ENCODE assay signal across 13 mouse cellular contexts in the genomic region with DNA sequence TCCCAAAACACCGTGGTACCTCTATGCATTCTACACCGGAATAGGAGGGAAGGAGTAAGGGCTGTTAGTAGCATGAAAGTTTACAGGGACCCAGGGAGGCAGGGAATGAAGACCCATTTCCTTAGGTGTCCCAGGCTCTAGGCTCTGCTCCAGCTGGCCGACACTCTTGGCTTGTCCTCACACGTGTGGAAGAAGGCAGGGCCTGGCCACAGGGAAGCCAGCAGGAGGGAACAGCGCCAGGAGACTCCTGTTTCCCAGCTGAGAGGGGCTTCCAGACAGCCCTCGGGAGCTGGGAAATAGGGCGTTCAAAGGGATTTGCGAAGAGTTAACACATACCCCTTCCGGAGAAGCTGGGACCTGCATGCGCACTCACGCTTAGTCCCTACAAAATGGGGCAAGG. TPM values are rescaled to one million over a fixed set of nuclear protein-coding genes. Genes with fewer than 3 reads are reported as not detected.
DNase-seq lines count a peak whose midpoint lies in the region; ATAC-seq and TF ChIP-seq lines count a peak whose summit lies in the region.
"Had no signal": no experiment of that assay in that cellular context is flagged by ENCODE, and none has a peak within 500 bp of the region (broad histone marks: within the 10 kb centered on the region; RNA-seq: fewer than 3 reads in every experiment).

No protein-coding gene starts in this region.

- H3K9ac ChIP-seq in embryonic facial prominence, embryonic 14.5 days (ENCODE audit: low read depth, low read length) = no peak overlapping the region
- H3K9ac ChIP-seq in midbrain, postnatal 0 days (replicated peaks; ENCODE audit: low read length, poor library complexity, severe bottlenecking) = no peak overlapping the region
- no peak overlapping the region for H3K9ac ChIP-seq in midbrain, embryonic 13.5 days (replicated peaks)
- H3K9ac ChIP-seq in limb, embryonic 15.5 days = no peak overlapping the region
- H3K9ac ChIP-seq: hindbrain, embryonic 13.5 days; liver, embryonic 13.5 days had no signal

- 38% methylated on average over 11 of the region's 11 CpGs for WGBS in embryonic facial prominence, embryonic 14.5 days
- WGBS in embryonic facial prominence, embryonic 10.5 days = 57% methylated on average over 11 of the region's 11 CpGs
- WGBS in midbrain, postnatal 0 days = 45% methylated on average over 11 of the region's 11 CpGs
- 55% methylated on average over 11 of the region's 11 CpGs for WGBS in midbrain, embryonic 13.5 days
- WGBS in limb, embryonic 15.5 days = 27% methylated on average over 11 of the region's 11 CpGs

- H3K36me3 ChIP-seq in embryonic facial prominence, embryonic 14.5 days (ENCODE audit: control insufficient read depth, insufficient read depth, low read length) = no peaks in the 10 kb centered on the region
- no peaks in the 10 kb centered on the region for H3K36me3 ChIP-seq in embryonic facial prominence, embryonic 10.5 days (replicated peaks)
- H3K36me3 ChIP-seq in midbrain, postnatal 0 days (ENCODE audit: insufficient read depth, low read length) = no peaks in the 10 kb centered on the region
- H3K36me3 ChIP-seq in midbrain, embryonic 13.5 days = no peaks in the 10 kb centered on the region
- no peaks in the 10 kb centered on the region for H3K36me3 ChIP-seq in limb, embryonic 15.5 days
- H3K36me3 ChIP-seq: hindbrain, embryonic 13.5 days; liver, embryonic 13.5 days had no signal

- no peaks in the 10 kb centered on the region for H3K9me3 ChIP-seq in embryonic facial prominence, embryonic 14.5 days (ENCODE audit: control insufficient read depth, low read length)
- no peaks in the 10 kb centered on the region for H3K9me3 ChIP-seq in embryonic facial prominence, embryonic 10.5 days
- H3K9me3 ChIP-seq in midbrain, postnatal 0 days (ENCODE audit: low read length) = no peaks in the 10 kb centered on the region
- no peaks in the 10 kb centered on the region for H3K9me3 ChIP-seq in midbrain, embryonic 13.5 days
- no peaks in the 10 kb centered on the region for H3K9me3 ChIP-seq in limb, embryonic 15.5 days
- H3K9me3 ChIP-seq: hindbrain, embryonic 13.5 days; liver, embryonic 13.5 days had no signal

- no peak overlapping the region for H3K4me3 ChIP-seq in embryonic facial prominence, embryonic 14.5 days (ENCODE audit: low read depth, low read length)
- no peak overlapping the region for H3K4me3 ChIP-seq in embryonic facial prominence, embryonic 10.5 days
- H3K4me3 ChIP-seq in midbrain, postnatal 0 days (ENCODE audit: low read depth, low read length) = no peak overlapping the region
- no peak overlapping the region for H3K4me3 ChIP-seq in midbrain, embryonic 13.5 days (replicated peaks)
- H3K4me3 ChIP-seq in limb, embryonic 15.5 days = no peak overlapping the region
- H3K4me3 ChIP-seq: hindbrain, embryonic 13.5 days; liver, embryonic 13.5 days had no signal

- DNase-seq in embryonic facial prominence, embryonic 14.5 days (ENCODE audit: low spot score) = peak; percentile 59
- DNase-seq in embryonic facial prominence, embryonic 10.5 days (ENCODE audit: low spot score) = no peak
- DNase-seq in kidney, adult 18-20 months = peak; percentile 52
- no peak for DNase-seq in kidney, postnatal 4 days
- peak; percentile 67 for DNase-seq in midbrain, postnatal 0 days (ENCODE audit: low spot score)
- DNase-seq in left cerebral cortex, postnatal 14 days (ENCODE audit: low spot score in 2 of 2) = no peak
- DNase-seq: liver, embryonic 13.5 days; thymus, postnatal 25 days had no signal

- H3K27me3 ChIP-seq in embryonic facial prominence, embryonic 14.5 days (replicated peaks; ENCODE audit: control insufficient read depth, insufficient read depth, low read length) = no peaks in the 10 kb centered on the region
- H3K27me3 ChIP-seq in embryonic facial prominence, embryonic 10.5 days (replicated peaks; ENCODE audit: low read depth, poor library complexity, severe bottlenecking) = no peaks in the 10 kb centered on the region
- H3K27me3 ChIP-seq in midbrain, postnatal 0 days (ENCODE audit: insufficient read depth, low read length) = no peaks in the 10 kb centered on the region
- H3K27me3 ChIP-seq in midbrain, embryonic 13.5 days = no peaks in the 10 kb centered on the region
- H3K27me3 ChIP-seq in limb, embryonic 15.5 days = no peaks in the 10 kb centered on the region
- H3K27me3 ChIP-seq: liver, embryonic 13.5 days; Patski had no signal

- ATAC-seq in embryonic facial prominence, embryonic 14.5 days (ENCODE audit: low read depth) = no peak
- ATAC-seq in midbrain, postnatal 0 days (ENCODE audit: low FRiP score) = no peak
- ATAC-seq in midbrain, embryonic 13.5 days = no peak
- no peak for ATAC-seq in limb, embryonic 15.5 days (ENCODE audit: insufficient number of reproducible peaks, low FRiP score, low TSS enrichment, low read depth)
- ATAC-seq: Patski had no signal

- no peak overlapping the region for H3K4me2 ChIP-seq in embryonic facial prominence, embryonic 14.5 days (ENCODE audit: low read depth, low read length)
- H3K4me2 ChIP-seq in midbrain, postnatal 0 days (ENCODE audit: low read depth, low read length, poor library complexity, severe bottlenecking) = no peak overlapping the region
- no peak overlapping the region for H3K4me2 ChIP-seq in midbrain, embryonic 13.5 days (replicated peaks)
- no peak overlapping the region for H3K4me2 ChIP-seq in limb, embryonic 15.5 days
- H3K4me2 ChIP-seq: hindbrain, embryonic 13.5 days; liver, embryonic 13.5 days; midbrain, embryonic 11.5 days had no signal

- no peak for TF ChIP-seq CTCF in midbrain, postnatal 0 days (IDR thresholded peaks at IDR 0.05)

- H3K4me1 ChIP-seq in embryonic facial prominence, embryonic 14.5 days (ENCODE audit: control insufficient read depth, insufficient read depth, low read length) = peaks cover 18% of the 10 kb centered on the region; the same call in 1 of the 2 replicates
- H3K4me1 ChIP-seq in embryonic facial prominence, embryonic 10.5 days = peaks cover 17% of the 10 kb centered on the region
- no peaks in the 10 kb centered on the region for H3K4me1 ChIP-seq in midbrain, postnatal 0 days (ENCODE audit: insufficient read depth, low read length)
- no peaks in the 10 kb centered on the region for H3K4me1 ChIP-seq in midbrain, embryonic 13.5 days (replicated peaks)
- H3K4me1 ChIP-seq in limb, embryonic 15.5 days = peaks cover 26% of the 10 kb centered on the region

- intact Hi-C loops in left cerebral cortex, postnatal 14 days (cut with DNase I) = no loop called here

- H3K27ac ChIP-seq in embryonic facial prominence, embryonic 14.5 days (replicated peaks; ENCODE audit: low read depth, low read length) = no peak overlapping the region
- no peak overlapping the region for H3K27ac ChIP-seq in embryonic facial prominence, embryonic 10.5 days (replicated peaks)
- H3K27ac ChIP-seq in midbrain, postnatal 0 days (ENCODE audit: low read depth, low read length) = no peak overlapping the region
- H3K27ac ChIP-seq in midbrain, embryonic 13.5 days = no peak overlapping the region
- 0 out of 2 replicates have a peak overlapping the region, but pooled peaks have one; percentile 13 for H3K27ac ChIP-seq in limb, embryonic 15.5 days
- H3K27ac ChIP-seq: hindbrain, embryonic 13.5 days; liver, embryonic 13.5 days had no signal

RNA-seq across cellular contexts. Expression of a gene that starts 40.2 kb away (rescaled TPM):
- 27.2 and 30.5 TPM in 2 replicates for polyA plus RNA-seq in embryonic facial prominence, embryonic 14.5 days (2014; fragmentation: Nextera tagmentation; extraction: Ambion mirVana)
- polyA plus RNA-seq in embryonic facial prominence, embryonic 10.5 days (2016; fragmentation: Nextera tagmentation; extraction: Ambion mirVana) = 17.0 and 17.6 TPM in 2 replicates
- total RNA-seq in midbrain, postnatal 0 days (2014; rRNA removed) = 80.0 and 119 TPM in 2 replicates
- 24.1 and 26.7 TPM in 2 replicates for polyA plus RNA-seq in midbrain, postnatal 0 days (2015; fragmentation: Nextera tagmentation; extraction: Ambion mirVana)
- 20.3 and 22.7 TPM in 2 replicates for polyA plus RNA-seq in midbrain, embryonic 13.5 days (2015; fragmentation: Nextera tagmentation; extraction: Ambion mirVana)
- 38.7 and 42.1 TPM in 2 replicates for polyA plus RNA-seq in limb, embryonic 15.5 days (2015; fragmentation: Nextera tagmentation; extraction: Ambion mirVana)
- 100 to 1,000 TPM; 109 to 115 TPM for total RNA-seq in left cerebral cortex, postnatal 14 days (2021)

RNA-seq across cellular contexts. Expression of a gene that starts 55.5 kb away (rescaled TPM):
- polyA plus RNA-seq in embryonic facial prominence, embryonic 14.5 days (2014; fragmentation: Nextera tagmentation; extraction: Ambion mirVana) = 16.0 and 17.2 TPM in 2 replicates
- polyA plus RNA-seq in embryonic facial prominence, embryonic 10.5 days (2016; fragmentation: Nextera tagmentation; extraction: Ambion mirVana) = 32.1 and 35.3 TPM in 2 replicates
- total RNA-seq in midbrain, postnatal 0 days (2014; rRNA removed) = 21.9 and 24.5 TPM in 2 replicates
- 13.4 and 14.2 TPM in 2 replicates for polyA plus RNA-seq in midbrain, postnatal 0 days (2015; fragmentation: Nextera tagmentation; extraction: Ambion mirVana)
- polyA plus RNA-seq in midbrain, embryonic 13.5 days (2015; fragmentation: Nextera tagmentation; extraction: Ambion mirVana) = 16.8 and 18.1 TPM in 2 replicates
- polyA plus RNA-seq in limb, embryonic 15.5 days (2015; fragmentation: Nextera tagmentation; extraction: Ambion mirVana) = 18.5 and 18.9 TPM in 2 replicates
- 10 to 100 TPM; 16.4 to 17.3 TPM for total RNA-seq in left cerebral cortex, postnatal 14 days (2021)

Comparison
In these comparisons a context has a peak if more than half of its experiments do, and no peak if none do; other contexts are left out.
1. DNase-seq: peak in embryonic facial prominence, embryonic 14.5 days (single experiment), kidney, adult 18-20 months (single experiment) and midbrain, postnatal 0 days (single experiment); none in embryonic facial prominence, embryonic 10.5 days (single experiment), kidney, postnatal 4 days (0 of 2) and left cerebral cortex, postnatal 14 days (0 of 2).